Mouse (Mus musculus): Measurements from ENCODE around the gene Paqr9. TPM values are rescaled to one million over a fixed set of nuclear protein-coding genes. Genes with fewer than 3 reads are reported as not detected.
A peak's percentile ranks its signal among the peaks of the same experiment; 100 is the strongest.

Gene Paqr9
- polyA plus RNA-seq, 2 experiments = 0.08 to 0.33 TPM

DNA sequence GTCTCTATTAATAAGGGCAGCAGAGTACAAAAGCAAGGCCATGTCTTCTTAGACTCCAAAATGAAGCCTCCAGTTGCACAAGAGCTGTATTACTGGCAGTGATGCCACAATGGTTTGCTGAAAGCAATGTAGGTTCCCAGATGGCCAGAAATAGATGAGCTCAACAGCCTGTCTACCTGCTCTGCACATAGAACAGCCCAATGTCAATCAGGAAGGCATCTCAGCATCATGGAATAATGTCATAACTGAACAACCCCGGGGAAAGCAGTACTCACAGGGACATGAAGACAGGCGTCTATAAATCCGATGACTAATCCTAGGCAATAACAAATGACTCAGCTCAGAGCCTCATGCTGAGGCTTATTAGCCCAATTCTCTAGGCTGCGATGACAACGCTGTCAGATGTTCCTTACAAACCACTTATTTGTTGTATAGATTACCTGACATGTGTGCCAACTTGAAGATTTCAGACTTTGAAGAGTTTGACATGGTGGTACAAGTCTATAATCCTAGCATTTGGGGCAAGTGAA is 19.0 kb downstream of the Paqr9 start:
- no peak overlapping the region for H3K27ac ChIP-seq (replicated peaks; ENCODE audit: low read depth, low read length)
- H3K36me3 ChIP-seq (ENCODE audit: control insufficient read depth, insufficient read depth, low read length) = no peaks in the 10 kb centered on the region
- 76% methylated on average over 5 of the region's 5 CpGs for WGBS
- ATAC-seq (ENCODE audit: low FRiP score, low read depth) (no peak), DNase-seq (ENCODE audit: low spot score) (no peak)
- peaks cover 9% of the 10 kb centered on the region; the same call in 1 of the 2 replicates for H3K27me3 ChIP-seq (ENCODE audit: control insufficient read depth, insufficient read depth, low read length)
- peaks cover 6% of the 10 kb centered on the region for H3K4me1 ChIP-seq (ENCODE audit: control insufficient read depth, insufficient read depth, low read length)
- H3K9me3 ChIP-seq (ENCODE audit: control insufficient read depth, low read length) = no peaks in the 10 kb centered on the region
- no peak overlapping the region for H3K4me3 ChIP-seq (replicated peaks; ENCODE audit: low read length)
- TF ChIP-seq POLR2A (IDR thresholded peaks at IDR 0.05; ENCODE audit: borderline replicate concordance, extremely low read depth, insufficient read depth, insufficient read length) = no peak
- H3K4me2 ChIP-seq (replicated peaks; ENCODE audit: low read depth, low read length, severe bottlenecking) = no peak overlapping the region
- no peak overlapping the region for H3K9ac ChIP-seq (ENCODE audit: low read depth, low read length, severe bottlenecking)

DNA sequence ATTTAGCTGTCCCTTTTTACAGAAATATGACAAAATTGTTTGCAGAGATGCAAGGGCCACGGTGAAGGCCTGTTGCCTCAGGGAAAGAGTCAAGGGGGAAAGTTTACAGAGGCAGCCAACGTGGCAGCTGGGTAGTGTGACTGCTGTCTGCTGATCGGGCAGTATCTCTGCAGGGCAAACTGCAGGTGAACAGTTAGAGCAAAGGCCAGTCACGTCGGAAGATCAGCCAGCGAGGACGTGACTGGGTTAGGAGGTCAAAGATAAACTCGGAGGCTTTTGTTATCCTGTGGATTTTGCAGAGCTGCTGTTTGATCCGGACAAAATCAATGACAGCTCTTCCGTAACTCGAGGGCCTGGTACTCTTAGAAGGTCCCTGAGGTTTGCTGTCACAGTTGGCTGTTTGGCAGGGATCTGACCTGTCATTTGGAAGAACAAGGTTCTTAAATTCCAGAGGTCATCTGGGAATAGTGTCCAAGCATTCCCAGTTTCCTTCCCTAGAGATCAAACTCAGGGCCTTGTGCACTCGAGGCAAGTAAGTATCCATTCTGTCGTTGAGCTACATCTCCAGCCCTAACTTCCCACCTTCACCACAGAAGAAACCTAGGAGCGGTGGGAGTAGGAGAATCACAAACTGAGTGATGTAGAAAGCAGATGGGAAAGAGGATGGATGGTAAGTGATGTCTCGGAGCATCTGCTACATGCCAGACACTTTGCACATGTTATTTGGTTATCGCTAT is 21.7 kb downstream of the Paqr9 start:
- H3K9me3 ChIP-seq (ENCODE audit: control insufficient read depth, low read length) = no peaks in the 10 kb centered on the region
- no peak for TF ChIP-seq POLR2A (IDR thresholded peaks at IDR 0.05; ENCODE audit: borderline replicate concordance, extremely low read depth, insufficient read depth, insufficient read length)
- H3K4me1 ChIP-seq (ENCODE audit: control insufficient read depth, insufficient read depth, low read length) = peaks cover 6% of the 10 kb centered on the region
- H3K4me3 ChIP-seq (replicated peaks; ENCODE audit: low read length) = no peak overlapping the region
- no peak overlapping the region for H3K27ac ChIP-seq (replicated peaks; ENCODE audit: low read depth, low read length)
- no peak for DNase-seq (ENCODE audit: low spot score)
- no peak for ATAC-seq (ENCODE audit: low FRiP score, low read depth)
- H3K27me3 ChIP-seq (ENCODE audit: control insufficient read depth, insufficient read depth, low read length) = peaks cover 9% of the 10 kb centered on the region; the same call in 1 of the 2 replicates
- no peaks in the 10 kb centered on the region for H3K36me3 ChIP-seq (ENCODE audit: control insufficient read depth, insufficient read depth, low read length)
- H3K4me2 ChIP-seq (replicated peaks; ENCODE audit: low read depth, low read length, severe bottlenecking) = no peak overlapping the region
- no peak overlapping the region for H3K9ac ChIP-seq (ENCODE audit: low read depth, low read length, severe bottlenecking)
- WGBS = 49% methylated on average over 16 of the region's 16 CpGs

DNA sequence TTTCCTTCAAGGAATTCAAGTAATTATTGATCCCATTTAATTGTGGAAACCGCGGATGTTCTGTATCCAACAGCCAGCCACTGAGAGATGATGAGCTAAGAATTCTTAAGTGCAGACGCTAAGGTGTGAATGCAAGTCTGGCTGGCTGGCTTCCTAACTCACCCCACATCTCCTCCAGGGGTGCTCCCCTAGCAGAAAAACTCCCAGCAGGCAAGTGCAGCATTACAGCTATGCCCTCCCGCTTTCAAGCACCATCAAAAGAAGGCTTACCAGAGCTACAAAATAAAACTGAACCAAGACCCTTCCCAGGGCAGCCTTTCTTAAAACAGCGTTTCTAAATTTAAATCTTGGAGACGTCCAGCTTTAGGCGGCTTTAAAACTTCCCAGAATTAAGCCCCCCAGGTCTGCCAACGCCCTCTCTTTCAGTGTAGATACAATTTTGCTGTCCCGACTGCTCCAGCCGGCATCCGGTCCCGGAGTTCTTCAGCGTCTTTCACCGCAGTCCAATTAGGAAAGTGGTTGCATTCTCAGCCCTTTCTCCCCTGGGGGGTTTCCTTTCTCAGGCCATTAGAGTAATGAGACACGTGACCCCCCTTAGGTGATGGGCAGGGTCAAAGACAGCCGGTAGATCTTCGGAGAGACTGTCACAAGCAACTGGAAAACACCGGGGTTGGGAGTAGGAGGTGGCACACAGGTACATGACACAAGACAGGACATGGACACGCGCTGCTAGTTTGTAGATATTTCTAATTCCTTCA is 22.5 kb downstream of the Paqr9 start:
- H3K4me2 ChIP-seq (replicated peaks; ENCODE audit: low read depth, low read length, severe bottlenecking) = peak overlapping the region; percentile 48
- H3K4me3 ChIP-seq (replicated peaks; ENCODE audit: low read length) = peak overlapping the region; percentile 23
- H3K9ac ChIP-seq (ENCODE audit: low read depth, low read length, severe bottlenecking) = peak overlapping the region; percentile 21
- ATAC-seq (ENCODE audit: low FRiP score, low read depth) (no peak), DNase-seq (ENCODE audit: low spot score) (peak; percentile 19)
- H3K36me3 ChIP-seq (ENCODE audit: control insufficient read depth, insufficient read depth, low read length) = no peaks in the 10 kb centered on the region
- WGBS = 5% methylated on average over 20 of the region's 20 CpGs
- H3K27ac ChIP-seq (replicated peaks; ENCODE audit: low read depth, low read length) = no peak overlapping the region
- H3K9me3 ChIP-seq (ENCODE audit: control insufficient read depth, low read length) = no peaks in the 10 kb centered on the region
- H3K4me1 ChIP-seq (ENCODE audit: control insufficient read depth, insufficient read depth, low read length) = peaks cover 6% of the 10 kb centered on the region
- peaks cover 9% of the 10 kb centered on the region; the same call in 1 of the 2 replicates for H3K27me3 ChIP-seq (ENCODE audit: control insufficient read depth, insufficient read depth, low read length)
- TF ChIP-seq POLR2A (IDR thresholded peaks at IDR 0.05; ENCODE audit: borderline replicate concordance, extremely low read depth, insufficient read depth, insufficient read length) = no peak

DNA sequence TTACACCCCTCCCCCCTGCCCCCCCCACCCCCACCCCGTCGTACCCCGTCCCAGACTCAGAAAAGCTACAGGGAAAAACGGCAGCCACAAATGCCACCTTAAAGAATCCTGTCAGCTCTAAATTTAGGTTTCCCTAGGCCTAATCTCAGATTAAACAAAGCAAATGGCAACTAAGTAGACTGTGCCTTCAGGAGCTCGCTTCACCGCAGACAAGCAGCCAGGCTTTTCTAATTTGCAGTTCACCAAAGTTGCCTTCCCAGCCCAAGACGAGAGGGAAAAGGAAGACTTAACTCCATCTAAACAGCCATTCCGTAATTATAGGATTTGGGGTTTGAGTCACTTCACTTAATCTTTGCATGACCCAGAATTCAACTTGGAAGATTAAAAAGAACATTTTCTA is 23.1 kb downstream of the Paqr9 start:
- DNase-seq (ENCODE audit: low spot score) (no peak), ATAC-seq (ENCODE audit: low FRiP score, low read depth) (no peak)
- TF ChIP-seq POLR2A (IDR thresholded peaks at IDR 0.05; ENCODE audit: borderline replicate concordance, extremely low read depth, insufficient read depth, insufficient read length) = no peak
- 8% methylated on average over 8 of the region's 8 CpGs for WGBS
- Histone ChIP-seq H3K9ac (ENCODE audit: low read depth, low read length, severe bottlenecking) (no peak overlapping the region), H3K36me3 (ENCODE audit: control insufficient read depth, insufficient read depth, low read length) (no peaks in the 10 kb centered on the region), H3K4me1 (ENCODE audit: control insufficient read depth, insufficient read depth, low read length) (peaks cover 6% of the 10 kb centered on the region), H3K27ac (replicated peaks; ENCODE audit: low read depth, low read length) (no peak overlapping the region), H3K4me3 (replicated peaks; ENCODE audit: low read length) (no peak overlapping the region), H3K4me2 (replicated peaks; ENCODE audit: low read depth, low read length, severe bottlenecking) (no peak overlapping the region), H3K9me3 (ENCODE audit: control insufficient read depth, low read length) (no peaks in the 10 kb centered on the region), H3K27me3 (ENCODE audit: control insufficient read depth, insufficient read depth, low read length) (peaks cover 9% of the 10 kb centered on the region; the same call in 1 of the 2 replicates)

DNA sequence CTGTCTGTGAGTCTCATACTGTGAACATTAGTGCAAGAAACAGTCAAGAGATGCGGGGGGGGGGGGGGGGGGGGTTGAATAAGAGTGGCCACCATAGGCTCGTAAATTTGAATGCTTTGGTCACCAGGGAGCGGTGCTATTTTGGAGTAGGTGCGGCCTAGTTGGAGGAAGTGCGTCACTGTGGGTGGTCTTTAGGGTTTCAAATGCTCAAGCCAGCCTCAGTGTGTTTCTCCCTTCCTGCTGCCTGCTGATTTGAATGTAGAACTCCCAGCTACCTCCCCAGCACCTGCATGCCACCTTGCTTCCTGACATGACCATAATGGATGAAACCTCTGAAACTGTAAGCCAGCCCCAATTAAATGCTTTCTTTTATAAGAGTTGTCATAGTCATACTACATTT is 26.6 kb downstream of the Paqr9 start:
- DNase-seq (ENCODE audit: low spot score) = no peak
- Histone ChIP-seq H3K27ac (replicated peaks; ENCODE audit: low read depth, low read length) (no peak overlapping the region), H3K4me3 (replicated peaks; ENCODE audit: low read length) (no peak overlapping the region), H3K36me3 (ENCODE audit: control insufficient read depth, insufficient read depth, low read length) (no peaks in the 10 kb centered on the region), H3K4me1 (ENCODE audit: control insufficient read depth, insufficient read depth, low read length) (peaks cover 6% of the 10 kb centered on the region), H3K9ac (ENCODE audit: low read depth, low read length, severe bottlenecking) (no peak overlapping the region), H3K27me3 (ENCODE audit: control insufficient read depth, insufficient read depth, low read length) (peaks cover 7% of the 10 kb centered on the region; the same call in 1 of the 2 replicates), H3K9me3 (ENCODE audit: control insufficient read depth, low read length) (no peaks in the 10 kb centered on the region), H3K4me2 (replicated peaks; ENCODE audit: low read depth, low read length, severe bottlenecking) (no peak overlapping the region)
- 89% methylated on average over 4 of the region's 5 CpGs for WGBS
- TF ChIP-seq POLR2A (IDR thresholded peaks at IDR 0.05; ENCODE audit: borderline replicate concordance, extremely low read depth, insufficient read depth, insufficient read length) = no peak
- ATAC-seq (ENCODE audit: low FRiP score, low read depth) = no peak
